Mouse (Mus musculus) embryonic fibroblast, embryonic 13.5 days (primary cell): ENCODE data around the gene Stag1. TPM values are rescaled to one million over a fixed set of nuclear protein-coding genes. Genes with fewer than 3 reads are reported as not detected.

ENCODE experiments used
- H3K27ac ChIP-seq: 2 replicates; pipeline ENCODE4 v1.5.1; 2012; ENCODE audit warnings: low read length, control low read depth, inconsistent platforms; ENCODE audit not compliant: insufficient read depth
- H3K4me1 ChIP-seq: 2 replicates; pipeline ENCODE4 v1.6.1; 2011; ENCODE audit warnings: low read length; ENCODE audit not compliant: control insufficient read depth, insufficient read depth
- H3K4me3 ChIP-seq: 2 replicates; pipeline ENCODE4 v1.5.1; 2011; ENCODE audit warnings: mild to moderate bottlenecking, control low read depth, low read length; ENCODE audit not compliant: insufficient read depth
- CTCF ChIP-seq: IDR thresholded peaks from 2 replicates; pipeline ENCODE4 v1.5.1; 2011; ENCODE audit warnings: mild to moderate bottlenecking, control low read depth, low read length, moderate library complexity, borderline replicate concordance; ENCODE audit not compliant: insufficient read depth
- POLR2A ChIP-seq: IDR thresholded peaks from 2 replicates; pipeline ENCODE4 v1.6.1; 2011; ENCODE audit warnings: low read depth, mild to moderate bottlenecking, control low read depth, low read length, moderate library complexity
- polyA plus RNA-seq: library from polyadenylated mRNA; stranded (reverse); fragments of >200 nt; gene quantifications from 2 replicates; pipeline ENCODE4 v1.2.4, GENCODE M21; 2011; ENCODE audit warnings: low read depth; ENCODE audit not compliant: missing spikeins, insufficient read length

Stag1 gene
- polyA plus RNA-seq, 1 experiment = 40.2 TPM

DNA sequence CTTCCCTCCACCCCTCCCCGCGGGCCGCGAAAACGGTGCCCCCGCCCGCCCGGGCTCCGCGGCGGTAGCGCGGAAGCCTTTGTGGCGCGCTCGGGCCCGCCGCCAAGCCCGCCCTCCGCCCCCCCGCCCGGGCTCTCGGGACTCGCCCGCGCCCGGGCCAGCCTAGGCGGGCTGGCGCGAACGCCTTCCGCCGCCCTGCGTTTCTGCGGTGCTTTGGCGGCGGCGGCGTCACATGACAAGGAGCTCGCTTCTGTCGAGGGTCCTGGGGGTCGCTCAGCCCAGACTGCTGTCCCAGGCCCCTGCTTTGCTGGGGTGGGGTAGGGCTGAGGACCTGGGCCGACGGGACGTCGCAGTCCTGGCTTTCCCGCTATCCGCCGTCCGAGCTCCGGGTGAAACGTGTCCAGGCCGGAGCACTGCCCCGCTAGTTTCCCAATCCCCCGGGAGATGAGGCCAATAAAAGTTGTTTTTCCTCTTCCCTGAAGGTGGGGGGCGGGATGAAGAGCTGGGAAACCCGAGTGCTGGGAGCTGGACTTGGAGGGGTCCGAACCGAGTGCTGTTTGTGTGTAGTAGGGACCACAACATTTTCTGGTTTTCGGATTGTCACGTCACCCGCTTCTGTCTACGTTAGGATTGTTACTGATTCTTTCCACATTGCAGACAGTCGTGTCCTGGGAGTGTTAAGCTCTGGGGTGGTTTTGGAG is 46.6 kb downstream of the Stag1 start:
- peak overlapping the region; percentile 98 for H3K27ac ChIP-seq
- H3K4me1 ChIP-seq = no peaks in the 10 kb centered on the region
- TF ChIP-seq POLR2A (peak; percentile 72), CTCF (no peak)
- peak overlapping the region; percentile 91 for H3K4me3 ChIP-seq

DNA sequence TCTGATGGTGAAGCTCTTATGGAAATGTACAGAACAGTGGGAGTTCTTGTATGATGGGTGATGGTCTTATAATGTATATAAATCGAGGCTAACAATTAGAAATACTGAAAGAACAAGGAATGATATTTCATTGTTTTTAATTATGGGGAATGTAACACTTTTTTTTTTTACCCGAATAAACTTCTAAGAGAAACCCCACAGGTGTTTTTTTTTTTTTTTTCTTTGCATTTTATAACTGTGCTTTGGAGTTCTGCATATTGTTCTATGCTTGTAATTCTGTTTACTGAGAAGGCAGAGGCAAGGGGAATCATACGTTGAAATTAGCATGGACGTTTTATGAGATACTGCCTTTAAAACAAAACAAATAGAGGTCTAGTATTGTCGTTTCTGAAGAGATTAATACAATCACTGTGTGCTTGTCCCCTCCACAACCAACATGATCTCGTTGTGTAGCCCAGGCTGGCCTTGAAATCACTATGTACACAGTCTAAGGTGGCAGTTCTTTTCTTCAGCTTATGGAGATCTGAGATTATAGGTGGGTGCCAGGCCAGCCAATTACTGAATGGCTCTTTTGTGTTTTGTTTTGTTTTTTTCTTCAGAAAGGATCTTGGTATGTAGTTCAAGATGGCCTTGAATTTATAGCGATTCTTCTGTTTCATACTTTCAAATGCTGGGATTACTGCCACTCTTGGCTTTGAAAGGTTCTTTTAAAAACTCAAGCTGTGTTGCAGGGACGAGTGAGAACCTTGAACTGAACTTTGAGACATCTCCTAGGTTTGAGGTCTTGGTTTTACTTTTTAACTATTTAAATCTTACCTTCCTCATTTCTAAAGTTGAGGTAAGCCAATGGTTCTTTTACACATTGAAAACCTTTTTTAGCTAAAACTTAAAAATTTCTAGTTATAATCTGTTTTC is 47.7 kb downstream of the Stag1 start:
- H3K4me3 ChIP-seq = peak overlapping the region; percentile 10; the same call in 1 of the 2 replicates
- TF ChIP-seq POLR2A (no peak), CTCF (no peak)
- no peaks in the 10 kb centered on the region for H3K4me1 ChIP-seq
- H3K27ac ChIP-seq = no peak overlapping the region

DNA sequence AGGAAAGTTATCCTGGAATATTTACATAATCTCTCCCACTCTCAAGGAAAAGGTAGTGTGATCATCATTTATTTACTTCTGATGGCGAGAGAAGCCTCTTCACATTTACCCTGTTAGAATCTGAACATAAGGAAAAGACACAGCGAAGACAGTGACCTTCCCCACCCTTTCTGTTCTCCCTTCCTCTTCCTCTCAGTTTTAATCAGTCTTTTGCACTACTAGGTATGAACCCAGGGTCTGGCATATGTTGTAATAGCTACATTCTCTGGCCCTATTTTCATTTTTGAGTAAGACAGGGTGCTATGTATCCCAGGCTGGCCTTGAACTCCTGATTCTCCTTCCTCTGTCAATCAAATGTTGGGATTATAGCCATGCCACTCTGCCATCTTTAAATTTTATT is 48.7 kb downstream of the Stag1 start:
- Histone ChIP-seq H3K4me1 (no peaks in the 10 kb centered on the region), H3K27ac (no peak overlapping the region), H3K4me3 (no peak overlapping the region)
- no peak for TF ChIP-seq POLR2A
- no peak for TF ChIP-seq CTCF

DNA sequence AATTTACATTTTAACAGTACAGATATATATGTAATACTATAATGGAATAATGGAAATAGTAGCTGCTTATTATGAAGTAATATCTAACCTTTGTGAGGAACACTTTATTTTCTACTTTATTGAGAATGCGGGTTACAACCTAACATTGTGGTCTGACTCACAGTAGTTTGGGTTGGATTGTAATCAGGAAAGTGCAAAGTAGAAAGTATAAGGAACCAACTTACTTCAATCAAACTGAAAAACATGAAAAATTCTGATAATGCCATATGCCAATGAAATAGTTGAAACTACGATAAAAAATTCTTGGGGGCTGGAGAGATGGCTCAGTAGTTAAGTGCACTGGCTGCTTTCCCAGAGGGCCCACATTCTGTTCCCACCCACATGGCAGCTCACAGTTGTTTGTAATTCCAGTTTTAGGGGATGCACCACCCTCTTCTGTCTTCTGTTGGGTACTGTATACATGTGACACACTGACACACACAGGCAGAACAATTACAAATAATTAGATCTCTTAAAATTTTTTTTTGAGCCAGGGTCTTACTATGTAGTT is 50.3 kb downstream of the Stag1 start:
- H3K4me1 ChIP-seq = no peaks in the 10 kb centered on the region
- H3K4me3 ChIP-seq = no peak overlapping the region
- TF ChIP-seq POLR2A (no peak), CTCF (no peak)
- no peak overlapping the region for H3K27ac ChIP-seq

DNA sequence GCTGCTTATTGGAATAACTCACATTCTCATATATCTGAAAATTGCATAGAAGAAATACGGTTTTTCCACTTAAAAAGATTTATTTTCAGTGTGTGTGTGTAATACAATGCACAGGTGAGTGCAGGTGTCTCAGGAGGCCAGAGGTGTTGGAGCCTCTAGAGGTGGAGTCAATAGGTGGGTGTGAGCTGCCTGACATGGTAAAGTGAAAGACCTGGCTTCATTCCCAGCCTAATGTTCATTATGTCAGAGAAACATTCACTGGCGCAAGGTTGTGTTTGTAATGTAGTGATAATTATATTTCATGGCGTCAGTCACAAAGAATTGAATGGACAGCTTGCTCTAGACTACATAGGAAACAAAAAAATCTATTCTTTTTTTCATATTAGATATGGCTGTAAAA is 56.5 kb downstream of the Stag1 start:
- TF ChIP-seq CTCF (no peak), POLR2A (no peak)
- Histone ChIP-seq H3K27ac (no peak overlapping the region), H3K4me1 (no peaks in the 10 kb centered on the region), H3K4me3 (no peak overlapping the region)

DNA sequence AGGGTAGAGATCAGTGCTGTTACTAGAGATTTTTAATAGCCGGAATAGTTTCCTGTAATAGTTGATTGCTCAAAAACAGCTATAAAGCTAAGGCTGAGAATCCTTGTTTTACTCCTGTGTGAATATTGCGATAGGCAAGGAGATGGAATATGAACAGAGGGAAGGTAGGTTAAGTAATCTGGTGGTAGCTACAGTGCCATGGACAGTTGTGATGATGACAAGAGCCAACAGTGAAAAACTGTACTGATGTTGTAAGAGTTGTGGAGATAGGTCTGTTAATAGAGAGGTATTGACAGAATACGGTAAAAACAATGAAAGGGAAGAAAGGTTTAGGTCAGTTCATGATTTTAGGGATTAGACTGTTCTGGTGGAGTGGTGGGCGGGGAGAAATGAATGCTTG is 58.5 kb downstream of the Stag1 start:
- H3K4me3 ChIP-seq = no peak overlapping the region
- TF ChIP-seq POLR2A (no peak), CTCF (no peak)
- H3K4me1 ChIP-seq = no peaks in the 10 kb centered on the region
- no peak overlapping the region for H3K27ac ChIP-seq

DNA sequence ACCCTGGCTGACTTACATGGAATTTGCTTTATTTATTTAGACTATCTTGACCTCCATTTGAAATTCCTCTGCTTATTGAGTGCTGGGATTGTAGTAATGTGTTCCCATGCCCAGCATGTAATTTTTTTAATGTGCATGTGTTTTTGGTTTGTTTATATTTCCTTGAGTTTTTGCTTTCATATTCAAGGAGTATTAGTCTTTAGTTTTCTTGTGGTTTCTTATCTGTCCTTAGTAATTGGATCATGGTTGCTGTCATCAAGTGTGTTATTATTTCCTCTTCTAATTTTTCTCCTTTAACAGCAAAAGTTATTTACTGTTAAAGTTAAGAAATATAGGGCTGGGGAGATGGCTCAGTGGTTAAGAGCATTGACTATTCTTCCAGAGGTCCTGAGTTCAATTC is 63.0 kb downstream of the Stag1 start:
- Histone ChIP-seq H3K27ac (no peak overlapping the region), H3K4me1 (peaks cover 4% of the 10 kb centered on the region; the same call in 1 of the 2 replicates), H3K4me3 (no peak overlapping the region)
- TF ChIP-seq CTCF (no peak), POLR2A (no peak)

DNA sequence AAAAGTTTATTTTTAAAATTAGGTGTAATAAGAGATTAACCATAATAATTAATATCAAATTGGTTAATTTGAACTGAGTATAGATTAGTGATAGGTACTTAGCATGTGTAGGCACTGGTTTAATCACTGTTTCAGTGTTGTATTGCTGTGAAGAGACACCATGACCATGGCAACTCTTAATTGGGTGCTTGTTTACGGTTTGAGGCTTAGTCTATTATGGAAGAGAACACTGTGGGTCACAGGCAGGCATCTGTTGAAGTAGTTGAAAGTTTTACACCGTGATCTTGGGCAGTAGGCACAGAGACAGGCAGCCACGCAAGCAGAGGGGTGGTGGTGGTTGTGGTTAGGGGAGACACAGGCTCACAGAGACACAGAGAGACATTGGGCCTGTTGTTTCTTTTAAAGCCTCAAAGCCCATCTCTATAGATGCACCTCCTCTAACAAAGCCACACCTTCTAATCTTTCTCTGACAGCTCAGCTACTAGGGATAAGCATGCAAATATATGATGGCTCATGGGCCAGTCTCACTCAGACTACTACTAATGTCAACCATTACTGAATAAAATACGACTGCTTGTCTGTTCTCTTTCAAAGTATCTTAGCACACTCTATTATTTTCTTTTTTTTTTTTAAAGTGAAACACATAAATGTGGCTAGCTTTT is 66.0 kb downstream of the Stag1 start:
- H3K27ac ChIP-seq = no peak overlapping the region
- TF ChIP-seq CTCF (no peak), POLR2A (no peak)
- H3K4me3 ChIP-seq = no peak overlapping the region
- H3K4me1 ChIP-seq = peaks cover 4% of the 10 kb centered on the region; the same call in 1 of the 2 replicates

DNA sequence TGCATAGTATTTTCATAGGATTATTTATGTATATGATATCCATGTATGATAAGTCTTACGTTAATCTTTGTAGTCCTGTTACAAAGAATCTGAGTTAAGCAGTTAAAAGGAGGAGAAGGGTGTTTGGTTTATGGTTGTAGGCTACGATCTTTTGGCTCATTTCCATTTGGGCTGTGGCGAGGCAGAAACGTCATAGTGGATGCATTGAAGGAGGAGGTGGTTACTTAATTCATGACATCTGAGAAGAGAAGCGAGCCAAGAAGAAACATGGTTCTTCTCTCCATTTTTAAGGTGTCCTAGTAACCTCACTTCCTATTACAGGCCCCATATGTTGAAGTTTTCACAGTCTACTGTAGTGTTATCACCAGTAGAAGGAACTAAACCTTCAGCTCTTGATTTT is 72.6 kb downstream of the Stag1 start:
- H3K4me1 ChIP-seq = no peaks in the 10 kb centered on the region; the same call in 1 of the 2 replicates
- TF ChIP-seq POLR2A (no peak), CTCF (no peak)

More for the DNA sequence above, 72.6 kb downstream of the Stag1 start:
- H3K4me3 ChIP-seq = no peak overlapping the region
- H3K27ac ChIP-seq = no peak overlapping the region
